Mouse (Mus musculus) adrenal gland, postnatal 36 days (tissue): Measurements from ENCODE around the gene Clstn3. TPM values are rescaled to one million over a fixed set of nuclear protein-coding genes. Genes with fewer than 3 reads are reported as not detected.
A peak's percentile ranks its signal among the peaks of the same experiment; 100 is the strongest.
"Not testable (repeated sequence)": the region's sequence is repeated elsewhere in the genome, so short reads cannot be mapped to it uniquely, and the experiment has no call there.

ENCODE experiments used
- DNase-seq, 2 experiments: peaks; one replicate each; pipeline ENCODE4 v3.0.0; 2021; ENCODE audit warnings: mixed read lengths in 1 of 2
- total RNA-seq, 2 experiments: library from RNA; stranded (reverse); gene quantifications; 2 replicates each; pipeline ENCODE4 v1.2.3; 2021

The Clstn3 gene
- total RNA-seq, 2 experiments from 2014 or later: 54.9 to 78.2 TPM

DNA sequence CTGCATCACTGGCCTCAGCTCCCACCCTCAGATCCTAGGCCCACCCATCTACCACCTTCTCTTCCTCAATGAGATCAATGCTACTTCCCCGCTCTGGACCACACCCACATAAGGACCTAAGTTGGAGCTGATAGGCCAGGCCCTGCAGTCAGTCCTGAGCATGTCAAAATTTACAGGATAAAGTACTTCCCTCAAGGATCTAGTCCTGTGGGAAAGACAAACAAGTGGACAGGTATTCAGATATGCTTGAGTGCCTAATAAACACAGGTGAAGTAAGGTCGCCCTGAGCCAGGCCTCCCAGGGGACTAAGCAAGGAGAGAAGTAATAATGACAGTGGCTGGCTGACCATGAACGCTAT is 15.0 kb upstream of the Clstn3 start:
- no peak for DNase-seq

DNA sequence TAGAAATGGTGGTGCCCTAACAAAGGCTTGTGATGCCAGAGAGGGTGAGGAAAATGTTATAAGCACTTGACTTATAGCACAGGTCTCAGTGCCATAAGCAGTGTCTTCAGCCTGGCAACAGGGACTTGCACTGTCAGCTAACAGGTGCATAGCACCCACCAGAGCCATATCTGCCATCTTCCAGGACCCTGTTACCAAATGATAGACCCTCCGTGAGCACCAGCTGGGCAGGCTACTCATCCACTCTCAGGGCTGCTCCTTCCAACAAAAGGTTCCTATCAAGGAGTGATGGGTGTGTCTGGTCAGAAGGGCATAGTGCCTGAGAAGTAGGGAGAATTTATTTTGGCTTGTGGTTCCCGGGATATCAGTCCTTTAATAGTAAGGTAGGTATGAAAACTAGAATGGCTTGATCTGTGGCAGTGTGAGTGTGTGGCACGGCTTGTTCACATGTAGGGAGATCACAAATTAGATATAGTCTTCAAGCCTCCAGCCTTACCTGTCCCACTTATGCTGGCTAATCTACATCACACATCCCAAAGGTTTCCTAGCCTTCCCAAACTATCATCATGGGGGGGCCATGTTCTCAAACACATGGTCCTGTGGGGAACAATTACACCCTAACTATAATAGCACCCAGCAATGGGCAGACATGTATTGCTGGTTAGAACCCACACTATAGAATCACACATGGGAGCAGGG is 14.4 kb upstream of the Clstn3 start:
- DNase-seq: no peak

DNA sequence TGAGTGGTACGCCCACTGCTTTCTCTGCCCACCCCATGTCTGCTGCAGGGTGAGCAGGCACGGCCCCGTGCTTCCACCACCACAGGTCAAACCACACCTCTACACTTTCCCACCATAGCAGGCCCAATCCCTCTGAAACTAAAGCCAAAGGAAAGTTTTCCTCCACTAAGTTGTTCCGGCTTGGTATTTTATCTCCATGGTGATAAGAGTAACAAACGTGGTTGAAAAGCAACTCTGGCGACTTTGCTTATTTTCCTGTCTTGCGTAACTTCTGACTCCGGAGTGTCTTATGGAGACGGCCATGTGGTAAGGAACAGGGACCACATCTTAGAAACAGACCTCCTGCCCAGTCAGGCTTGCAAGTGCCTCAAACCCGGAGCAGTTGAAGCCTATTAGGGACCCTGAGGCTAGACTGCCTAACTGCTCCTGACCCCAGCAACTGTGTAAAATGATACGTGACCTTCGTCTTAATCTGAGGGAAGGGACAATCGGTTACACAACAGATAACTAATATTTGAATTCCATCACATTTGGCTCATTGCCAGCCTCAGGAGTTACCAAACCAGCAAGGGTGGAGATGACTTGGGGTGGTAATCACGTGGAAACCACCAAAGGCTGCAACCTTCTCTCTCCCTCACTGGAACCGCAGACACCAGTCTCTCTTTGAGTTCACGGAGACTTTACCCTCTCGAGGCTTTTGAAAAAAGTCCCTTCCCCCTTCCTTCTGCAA is 13.5 kb upstream of the Clstn3 start:
- no peak for DNase-seq

DNA sequence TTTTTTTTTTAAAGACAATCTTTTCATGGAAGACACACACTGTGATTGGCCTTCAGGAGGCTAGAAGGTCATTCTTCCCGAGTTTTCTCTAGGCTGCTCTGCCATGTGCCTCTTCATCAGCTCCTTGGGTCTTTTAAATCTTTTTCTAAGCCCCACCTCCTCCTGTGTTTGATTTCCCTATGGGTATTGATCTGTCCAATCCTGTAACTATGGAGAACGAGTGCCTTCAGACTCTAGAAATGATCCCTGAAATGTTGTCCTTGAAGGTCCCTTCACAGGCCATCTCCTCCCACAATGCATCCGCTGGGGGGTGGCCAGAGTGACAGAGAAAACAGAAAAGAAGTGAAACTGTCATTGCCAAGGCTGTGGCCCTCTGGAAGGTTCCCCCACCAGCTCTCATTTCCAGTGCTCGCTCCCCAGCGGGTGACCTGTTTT is 12.6 kb upstream of the Clstn3 start:
- no peak for DNase-seq

DNA sequence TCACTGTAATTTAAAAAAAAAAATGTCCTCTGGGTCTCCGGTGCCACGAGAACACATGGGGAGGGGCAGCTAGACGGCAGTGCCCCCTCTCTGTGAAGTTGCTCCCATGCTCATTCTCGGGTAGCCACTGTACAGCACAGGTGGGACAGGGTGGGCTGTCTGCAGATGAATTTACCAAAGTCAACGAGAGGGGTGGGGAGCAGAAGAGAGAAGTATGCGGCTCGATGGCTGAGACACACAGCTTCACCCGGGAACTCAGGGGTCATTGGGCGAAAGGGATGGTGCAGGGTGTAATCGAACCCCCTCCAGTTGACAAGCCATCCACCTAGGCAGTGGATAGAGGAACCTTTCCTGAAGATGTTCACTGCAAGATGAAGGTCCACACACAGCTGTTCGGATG is 12.2 kb upstream of the Clstn3 start:
- DNase-seq: no peak

DNA sequence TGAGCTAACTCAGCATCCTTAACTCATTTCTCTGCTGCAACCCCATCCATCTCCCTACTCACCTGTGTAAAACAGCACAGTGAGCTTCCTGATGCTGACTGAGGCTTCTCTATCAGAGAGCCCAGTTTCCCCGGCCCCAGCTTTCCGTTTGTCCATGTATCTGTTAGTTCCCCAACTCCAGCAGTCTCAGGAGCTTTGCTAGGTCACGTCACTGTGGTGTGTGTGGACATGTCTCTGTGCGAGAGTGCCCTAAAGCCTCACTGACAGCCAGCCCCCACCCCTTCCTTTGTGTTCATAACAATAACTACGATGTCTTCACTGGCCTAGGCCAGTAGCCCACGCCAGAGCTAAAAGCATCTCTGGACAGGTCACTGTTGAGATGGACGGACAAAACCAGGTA is 11.6 kb upstream of the Clstn3 start:
- DNase-seq: no peak

DNA sequence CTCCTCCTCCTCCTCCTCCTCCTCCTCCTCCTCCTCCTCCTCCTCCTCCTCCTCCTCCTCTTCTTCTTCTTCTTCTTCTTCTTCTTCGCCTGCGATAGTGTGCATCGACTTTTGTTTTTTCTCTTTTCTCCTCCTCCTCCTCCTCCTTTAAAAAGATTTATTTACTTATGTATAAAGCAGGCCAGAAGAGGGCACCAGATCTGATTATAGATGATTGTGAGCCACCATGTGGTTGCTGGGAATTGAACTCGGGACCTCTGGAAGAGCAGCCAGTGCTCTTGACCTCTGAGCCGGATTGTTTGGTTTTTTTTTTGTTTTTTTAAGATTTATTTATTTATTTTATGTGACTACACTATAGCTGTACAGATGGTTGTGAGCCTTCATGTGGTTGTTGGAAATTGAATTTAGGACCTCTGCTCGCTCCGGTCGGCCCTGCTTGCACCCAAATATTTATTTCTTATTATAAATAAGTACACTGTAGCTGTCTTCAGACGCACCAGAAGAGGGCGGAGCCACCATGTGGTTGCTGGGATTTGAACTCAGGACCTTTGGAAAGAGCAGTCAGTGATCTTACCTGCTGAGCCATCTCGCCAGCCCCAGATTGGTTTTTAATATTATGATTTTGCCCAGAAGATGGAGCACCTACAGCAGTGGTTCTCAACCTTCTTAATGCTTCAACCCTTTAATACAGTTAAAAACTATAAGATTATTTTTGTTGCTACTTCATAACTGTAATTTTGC is 10.9 kb upstream of the Clstn3 start:
- DNase-seq: not testable (repeated sequence)

DNA sequence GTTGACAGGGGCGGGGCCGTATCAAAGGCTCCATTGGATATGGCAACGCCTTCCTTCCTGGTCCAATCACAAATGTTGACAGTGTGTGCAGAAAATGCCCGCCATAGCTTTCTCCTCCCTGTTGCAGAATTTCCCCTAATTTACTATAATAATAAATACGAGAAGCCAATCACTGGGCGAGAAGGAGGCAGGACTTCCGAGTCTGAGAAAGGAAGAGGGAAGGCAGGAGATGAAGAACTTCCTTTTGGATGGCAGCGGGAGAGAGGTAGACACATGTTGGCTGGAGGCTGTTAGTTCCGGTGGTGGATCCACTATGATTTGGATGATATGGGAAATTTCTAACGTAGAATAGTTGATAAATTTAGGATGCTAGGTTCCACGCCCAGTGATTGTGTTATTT is 10.0 kb upstream of the Clstn3 start:
- no peak for DNase-seq

DNA sequence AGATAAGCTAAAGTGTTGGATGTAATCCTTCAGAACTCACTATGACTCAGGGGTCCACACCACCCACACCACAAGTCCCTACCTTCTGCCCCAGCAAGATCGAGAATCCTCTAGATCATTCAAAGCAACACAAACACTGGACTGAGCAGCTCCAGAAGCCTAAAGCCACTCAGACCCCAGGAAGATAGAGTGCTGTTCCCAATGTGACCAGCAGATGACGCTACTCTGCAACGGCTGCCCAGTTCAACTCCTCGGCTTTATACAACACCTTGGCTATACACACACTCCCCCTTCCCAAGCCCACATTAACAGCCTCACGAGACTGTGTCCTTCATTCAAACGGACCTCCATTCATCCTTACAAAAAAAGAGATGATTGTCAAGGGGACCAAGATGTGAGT is 8.2 kb upstream of the Clstn3 start:
- peak; percentile 60 to 67 for DNase-seq

DNA sequence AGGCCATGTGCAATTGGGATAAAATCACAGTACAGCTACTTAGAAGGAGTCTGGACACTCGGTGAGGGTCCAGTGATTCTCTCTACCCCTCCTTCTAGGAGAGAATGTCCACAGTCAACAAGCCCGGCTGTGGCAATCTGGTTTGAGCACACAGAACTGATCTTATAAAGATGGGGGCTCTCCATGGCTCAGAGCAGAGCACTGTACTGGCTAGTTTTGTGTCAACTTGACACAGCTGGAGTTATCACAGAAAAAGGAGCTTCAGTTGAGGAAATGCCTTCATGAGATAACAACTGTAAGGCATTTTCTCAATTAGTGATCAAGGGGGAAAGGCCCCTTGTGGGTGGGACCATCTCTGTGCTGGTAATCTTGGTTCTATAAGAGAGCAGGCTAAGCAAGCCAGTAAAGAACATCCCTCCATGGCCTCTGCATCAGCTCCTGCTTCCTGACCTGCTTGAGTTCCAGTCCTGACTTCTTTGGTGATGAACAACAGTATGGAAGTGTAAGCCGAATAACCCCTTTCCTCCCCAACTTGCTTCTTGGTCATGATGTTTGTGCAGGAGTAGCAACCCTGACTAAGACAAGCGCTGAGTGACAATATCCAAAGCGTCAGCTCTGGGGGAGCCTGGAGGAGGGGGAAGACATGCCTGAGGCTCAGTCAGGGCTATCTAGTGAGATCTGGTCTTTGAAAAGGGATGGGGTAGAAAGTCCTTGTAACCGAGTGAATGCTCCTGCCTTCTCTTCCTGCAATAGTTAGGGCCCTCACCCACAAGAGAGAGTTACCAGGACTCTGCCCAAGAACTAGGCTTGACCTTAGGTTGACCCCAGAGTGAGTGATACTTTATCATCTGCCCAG is 7.4 kb upstream of the Clstn3 start:
- not testable (repeated sequence) for DNase-seq

DNA sequence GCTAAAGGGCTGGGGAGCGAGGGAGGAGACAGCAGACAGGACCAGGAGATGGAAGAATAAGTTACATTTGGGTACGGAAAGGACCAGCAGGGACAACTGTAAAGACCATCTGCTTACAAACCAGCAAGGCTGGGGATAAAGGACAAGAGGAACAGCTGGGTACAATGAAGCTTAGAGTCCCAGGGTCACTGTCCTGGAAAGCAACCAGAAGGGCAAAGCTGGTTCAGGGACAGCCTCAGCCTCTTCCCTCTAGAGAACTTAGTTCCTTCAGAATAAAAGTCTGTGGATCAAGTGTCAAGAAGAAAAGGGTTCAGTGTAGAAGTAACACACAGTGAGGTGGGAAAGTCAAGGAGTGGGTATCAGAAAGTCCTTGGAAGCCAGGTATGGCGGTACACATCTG is 6.5 kb upstream of the Clstn3 start:
- peak; percentile 64 for DNase-seq

DNA sequence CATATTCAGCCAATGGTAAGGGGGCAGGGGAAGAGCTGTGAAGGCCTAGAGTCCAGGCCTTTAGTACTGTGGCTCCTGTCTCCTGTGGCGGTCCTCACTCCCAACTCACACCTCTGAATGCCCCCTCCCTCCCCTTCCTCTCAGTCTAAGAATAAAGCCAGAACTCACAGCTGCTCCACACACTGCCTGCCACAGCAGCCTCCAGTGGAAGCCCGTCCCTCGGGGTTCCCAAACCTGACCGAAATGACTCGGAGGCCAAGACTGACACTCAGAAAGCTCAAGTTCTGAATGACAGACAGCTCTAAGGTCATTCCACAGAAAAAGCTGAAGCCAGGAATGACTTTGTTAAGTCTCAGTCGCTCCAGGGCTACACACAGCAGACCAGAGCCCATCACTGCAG is 1.1 kb upstream of the Clstn3 start:
- DNase-seq: no peak

DNA sequence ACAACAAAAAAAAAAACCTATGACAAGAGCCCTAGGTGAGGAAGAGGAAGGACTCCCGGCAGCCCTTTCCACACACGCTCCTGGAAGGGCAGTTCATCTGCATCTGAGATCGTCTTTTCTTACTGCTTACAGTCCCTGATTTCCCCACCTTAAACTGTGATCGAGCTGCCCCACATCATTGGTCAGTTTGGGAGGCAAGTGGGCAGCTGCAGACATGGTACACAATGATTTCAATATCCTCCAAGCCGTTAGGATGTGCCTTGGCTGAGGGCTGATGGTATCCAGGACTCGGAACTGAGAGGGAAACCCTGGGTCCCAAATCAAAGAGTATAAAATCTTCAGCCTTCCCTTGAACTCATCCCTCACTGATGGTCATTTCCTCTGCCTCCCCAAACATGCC is 705 bp upstream of the Clstn3 start:
- no peak for DNase-seq

DNA sequence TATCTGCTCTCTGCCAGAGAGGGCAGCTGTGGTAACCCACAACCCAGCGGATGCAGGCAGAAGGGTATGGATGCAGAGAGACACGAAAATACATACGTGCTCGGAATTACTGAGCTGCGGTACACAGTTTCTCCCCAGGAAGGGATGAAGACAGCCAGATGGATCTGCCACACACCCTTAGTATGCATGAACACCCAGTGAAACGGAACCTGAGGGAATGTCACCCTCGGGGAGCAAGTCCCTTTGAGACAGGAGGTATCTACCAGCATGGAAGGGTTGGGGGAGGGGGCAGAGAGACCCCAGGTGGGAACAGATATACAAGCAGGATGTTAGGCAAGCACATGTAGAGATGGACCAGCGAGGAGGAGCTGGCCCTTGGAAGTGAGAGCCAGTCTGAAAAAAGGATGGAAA is 708 bp downstream of the Clstn3 start:
- no peak for DNase-seq

DNA sequence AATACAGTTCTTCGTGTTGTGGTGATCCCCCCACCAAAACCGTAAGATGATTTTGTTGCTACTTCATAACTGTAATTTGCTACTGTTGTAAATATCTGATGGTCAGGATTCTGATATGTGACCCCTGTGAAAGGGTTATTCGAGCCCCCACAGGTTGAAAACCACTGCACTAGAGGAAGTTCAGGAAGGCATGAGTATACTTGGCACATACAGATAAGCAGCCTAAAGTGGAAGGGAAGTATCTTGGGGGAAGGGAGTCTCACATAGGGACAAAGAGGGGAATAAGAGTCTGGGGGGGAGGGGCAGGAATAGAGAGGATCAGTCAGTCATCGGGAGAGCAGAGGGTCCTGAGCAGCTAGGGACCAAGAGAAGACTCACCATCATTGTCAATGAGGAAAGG is 5.2 kb downstream of the Clstn3 start:
- no peak for DNase-seq

DNA sequence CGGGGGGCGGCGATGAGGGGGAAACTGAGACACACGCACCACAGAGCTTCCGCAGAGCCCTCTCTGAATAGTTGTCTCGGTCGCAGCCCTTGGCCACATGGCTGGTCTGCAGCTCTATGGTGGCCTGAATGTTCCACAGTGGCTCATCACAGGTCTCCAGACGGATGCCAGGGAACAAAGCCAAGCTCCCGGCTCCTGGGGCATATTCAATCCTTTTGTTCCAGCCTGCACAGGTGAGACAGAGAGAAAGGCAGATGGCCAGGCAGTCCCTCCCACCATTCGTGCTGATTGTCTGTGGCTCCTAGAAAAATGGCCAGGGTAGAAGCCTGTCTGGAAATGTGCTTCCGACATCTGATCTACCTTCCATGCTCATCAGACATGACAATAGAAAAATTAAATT is 6.1 kb downstream of the Clstn3 start:
- no peak for DNase-seq

DNA sequence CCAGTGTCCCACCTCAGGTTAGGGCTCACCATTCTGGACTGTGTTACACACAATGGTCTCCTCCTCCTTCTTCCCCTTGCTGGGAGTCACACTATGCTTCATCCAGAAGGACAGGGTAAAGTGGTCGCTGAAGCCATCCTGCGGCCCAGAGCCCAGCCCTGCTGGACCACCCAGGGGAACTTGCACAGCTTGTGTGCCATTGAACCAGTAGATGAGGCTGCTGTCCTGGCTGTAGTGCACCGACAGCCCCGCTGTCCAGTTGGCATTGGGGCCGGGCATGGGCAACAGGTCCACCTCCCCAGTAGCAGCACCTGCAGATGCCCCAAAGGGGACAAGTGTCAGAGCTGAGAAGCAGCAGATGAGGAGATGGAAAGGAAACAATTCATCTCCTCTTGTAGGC is 6.8 kb downstream of the Clstn3 start:
- no peak for DNase-seq

DNA sequence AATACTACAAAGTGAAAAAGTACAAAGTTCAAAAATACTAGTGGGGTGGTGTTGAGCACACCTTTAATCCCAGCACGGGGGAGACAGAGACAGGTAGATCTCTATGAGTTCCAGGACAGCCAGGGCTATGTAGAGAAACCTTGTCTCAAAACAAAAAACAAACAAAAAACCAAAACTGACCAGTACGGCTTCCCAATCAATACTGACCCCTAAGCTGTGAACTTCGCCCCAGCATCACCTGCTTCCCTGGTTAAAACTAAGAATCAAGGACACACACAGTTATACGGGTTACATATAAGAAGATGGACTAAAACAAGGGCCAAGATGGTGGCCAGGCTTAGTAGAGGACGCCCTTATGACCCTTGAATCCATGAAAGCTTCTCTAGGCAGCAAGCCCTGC is 8.4 kb downstream of the Clstn3 start:
- no peak for DNase-seq

DNA sequence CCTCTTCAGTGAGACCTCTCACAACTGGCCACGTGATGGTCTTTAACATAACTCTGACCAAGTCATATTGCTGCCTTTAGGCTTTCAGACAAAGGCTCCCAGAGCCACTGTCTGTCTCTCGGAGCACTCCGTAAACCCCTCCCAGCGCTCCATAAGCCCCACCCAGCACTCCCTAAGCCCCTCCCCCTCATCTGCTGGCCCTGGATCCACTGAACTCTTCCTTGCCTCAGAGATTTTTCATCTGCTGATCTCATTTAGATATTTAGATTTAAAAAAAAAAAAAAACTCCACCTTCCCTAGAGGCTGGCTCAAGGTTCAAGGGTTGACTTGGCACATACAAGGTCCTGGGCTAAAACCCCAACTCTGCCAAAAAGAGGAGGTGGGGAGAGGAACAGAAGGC is 10.8 kb downstream of the Clstn3 start:
- no peak for DNase-seq

DNA sequence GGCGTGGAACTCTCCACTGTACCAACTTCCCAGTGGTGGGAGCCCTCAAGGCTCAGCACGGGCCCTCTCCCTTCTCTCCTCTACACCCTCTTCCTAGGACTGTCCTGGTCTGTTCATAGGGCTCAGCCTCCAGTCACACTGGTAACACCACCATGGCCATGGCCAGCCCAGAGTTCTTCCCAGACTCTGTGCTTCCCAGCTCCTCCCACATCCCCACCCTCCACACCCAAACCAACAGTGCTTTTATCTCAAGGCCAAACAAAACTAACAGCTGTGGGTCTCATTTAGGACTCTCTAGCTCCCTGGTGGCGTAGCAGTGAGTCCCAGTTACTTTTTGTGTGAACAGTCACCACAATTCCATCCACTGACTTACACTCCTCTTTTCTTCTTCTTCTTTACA is 12.6 kb downstream of the Clstn3 start:
- no peak for DNase-seq

DNA sequence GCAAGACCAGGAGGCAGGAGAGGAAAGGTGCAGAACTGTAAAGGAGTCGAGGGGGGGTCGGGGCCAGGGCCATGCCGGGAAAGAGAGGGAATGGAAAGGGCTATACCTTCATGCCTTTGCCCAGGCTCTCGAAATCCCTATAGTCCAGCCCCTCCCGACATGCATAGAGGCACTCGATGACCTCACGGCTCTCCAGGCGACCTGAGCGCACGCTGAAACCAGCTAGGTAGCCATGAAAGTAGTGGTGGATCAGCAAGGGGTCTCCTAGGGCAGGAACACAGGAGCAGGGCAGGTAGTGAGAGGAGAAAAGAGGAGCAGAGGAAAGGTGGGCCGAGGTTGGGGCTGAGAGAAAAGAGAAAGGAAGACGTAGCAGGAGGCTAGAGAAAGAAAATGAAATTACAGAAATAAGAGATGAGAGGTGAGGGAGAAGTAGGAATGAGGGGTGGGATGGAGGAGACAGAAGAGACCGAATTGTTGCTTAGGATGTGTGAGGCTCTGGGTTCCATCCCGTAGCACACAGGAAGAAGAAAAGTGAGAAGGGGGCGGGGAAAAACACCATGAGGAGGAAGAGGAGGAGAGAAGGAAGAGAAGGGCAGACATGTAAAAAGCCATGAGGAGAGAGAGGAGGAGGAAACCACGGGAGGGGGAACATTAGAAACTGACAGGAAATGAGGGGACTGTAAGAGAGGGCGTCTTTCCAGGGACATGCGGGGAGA is 14.8 kb downstream of the Clstn3 start:
- DNase-seq: no peak
